ENCODE assay signal across 16 mouse cellular contexts in genomic region chr13:35795887-35796286, GRCm38 (mm10).
DNase-seq lines count a peak whose midpoint lies in the region; ATAC-seq and TF ChIP-seq lines count a peak whose summit lies in the region.
"Had no signal": no experiment of that assay in that cellular context is flagged by ENCODE, and none has a peak within 500 bp of the region (broad histone marks: within the 10 kb centered on the region; RNA-seq: fewer than 3 reads in every experiment).

No protein-coding gene starts in this region.

- ATAC-seq in heart, embryonic 14.5 days (ENCODE audit: insufficient number of reproducible peaks, insufficient read depth, low FRiP score, low read depth): no peak
- ATAC-seq in erythroblast, adult 5-6 weeks (replicated peaks; ENCODE audit: low FRiP score, poor library complexity, severe bottlenecking): peak; percentile 76
- ATAC-seq in liver, embryonic 16.5 days (ENCODE audit: low read depth): peak; percentile 88
- ATAC-seq: activated CD4-positive, CD25-positive, alpha-beta regulatory T cell, adult 4 months; midbrain, embryonic 15.5 days had no signal

- peaks cover 40 to 81% of the 10 kb centered on the region in 2 experiments for H3K4me1 ChIP-seq in heart, embryonic 14.5 days (ENCODE audit: control insufficient read depth in 2 of 2, insufficient read depth in 2 of 2, low read length in 2 of 2)
- H3K4me1 ChIP-seq in MEL (ENCODE audit: control insufficient read depth in 1 of 2, insufficient read depth in 2 of 2, low read length in 2 of 2): peaks cover 9 to 17% of the 10 kb centered on the region in 2 experiments
- H3K4me1 ChIP-seq in liver, embryonic 16.5 days (ENCODE audit: control insufficient read depth, low read depth, low read length): peaks cover 78% of the 10 kb centered on the region
- H3K4me1 ChIP-seq: midbrain, embryonic 15.5 days had no signal

- TF ChIP-seq RAD21 in MEL (IDR thresholded peaks at IDR 0.05; ENCODE audit: low read depth, low read length): no peak

- no peak overlapping the region; the same call in 1 of the 2 replicates for H3K9ac ChIP-seq in heart, embryonic 14.5 days (ENCODE audit: low read length)
- H3K9ac ChIP-seq in MEL (ENCODE audit: control insufficient read depth, low read depth, low read length, poor library complexity, severe bottlenecking): no peak overlapping the region
- peak overlapping the region; percentile 54 for H3K9ac ChIP-seq in liver, embryonic 16.5 days (ENCODE audit: low read depth, low read length)
- H3K9ac ChIP-seq: midbrain, embryonic 15.5 days had no signal

- no peak for TF ChIP-seq POLR2A in MEL (IDR thresholded peaks at IDR 0.05; ENCODE audit: control insufficient read depth in 1 of 2, insufficient read depth in 1 of 2, low read depth in 1 of 2, low read length in 2 of 2, poor library complexity in 1 of 2)

- intact Hi-C loops in heart, postnatal 10 days (cut with DNase I): no loop called here

- no peaks in the 10 kb centered on the region for H3K27me3 ChIP-seq in heart, embryonic 14.5 days (ENCODE audit: control insufficient read depth, insufficient read depth, low read length)
- H3K27me3 ChIP-seq in MEL (ENCODE audit: control insufficient read depth in 1 of 2, insufficient read depth in 2 of 2, low read length in 2 of 2): no peaks in the 10 kb centered on the region
- no peaks in the 10 kb centered on the region for H3K27me3 ChIP-seq in liver, embryonic 16.5 days (ENCODE audit: control insufficient read depth, insufficient read depth, low read depth, low read length)
- H3K27me3 ChIP-seq: midbrain, embryonic 15.5 days had no signal

- peak overlapping the region; percentile 87 to 90 for H3K27ac ChIP-seq in heart, embryonic 14.5 days (replicated peaks in 1 of 2; ENCODE audit: control insufficient read depth in 1 of 2, insufficient read depth in 1 of 2, low read depth in 2 of 2, low read length in 2 of 2)
- no peak overlapping the region for H3K27ac ChIP-seq in MEL (ENCODE audit: control insufficient read depth, low read depth, low read length)
- H3K27ac ChIP-seq in liver, embryonic 16.5 days (ENCODE audit: low read length): peak overlapping the region; percentile 93
- H3K27ac ChIP-seq: macrophage; midbrain, embryonic 15.5 days had no signal

- H3K9me3 ChIP-seq in heart, embryonic 14.5 days (ENCODE audit: control insufficient read depth, low read length): no peaks in the 10 kb centered on the region
- no peaks in the 10 kb centered on the region for H3K9me3 ChIP-seq in MEL (replicated peaks; ENCODE audit: insufficient read depth, low read length)
- no peaks in the 10 kb centered on the region for H3K9me3 ChIP-seq in liver, embryonic 16.5 days (replicated peaks; ENCODE audit: control insufficient read depth, low read length)
- H3K9me3 ChIP-seq: midbrain, embryonic 15.5 days had no signal

- H3K4me2 ChIP-seq in heart, embryonic 14.5 days (ENCODE audit: low read length): peak overlapping the region; percentile 59
- H3K4me2 ChIP-seq in liver, embryonic 16.5 days (ENCODE audit: low read depth, low read length): peak overlapping the region; percentile 72
- H3K4me2 ChIP-seq: midbrain, embryonic 15.5 days had no signal

- TF ChIP-seq CTCF in MEL (IDR thresholded peaks at IDR 0.05 in 2 of 3, conservative IDR thresholded peaks at IDR 0.05 in 1 of 3; ENCODE audit: control insufficient read depth in 1 of 3, insufficient read depth in 1 of 3, low read depth in 2 of 3, low read length in 3 of 3, poor library complexity in 1 of 3, severe bottlenecking in 1 of 3): no peak

- peaks cover 47% of the 10 kb centered on the region for H3K79me2 ChIP-seq in MEL (ENCODE audit: control insufficient read depth, insufficient read depth, low read length, poor library complexity)

- no peaks in the 10 kb centered on the region for H3K36me3 ChIP-seq in heart, embryonic 14.5 days (ENCODE audit: control insufficient read depth, insufficient read depth, low read length)
- H3K36me3 ChIP-seq in MEL (ENCODE audit: control insufficient read depth in 1 of 2, insufficient read depth in 2 of 2, low read length in 2 of 2): peaks cover 2 to 12% of the 10 kb centered on the region in 2 experiments; a peak in 3 of 4 replicates
- no peaks in the 10 kb centered on the region for H3K36me3 ChIP-seq in liver, embryonic 16.5 days (ENCODE audit: control insufficient read depth, insufficient read depth)
- H3K36me3 ChIP-seq: midbrain, embryonic 15.5 days had no signal

- 0% methylated on average over 2 of the region's 2 CpGs for WGBS in heart, embryonic 14.5 days
- WGBS in liver, embryonic 16.5 days (ENCODE audit: insufficient replicate concordance): 19% methylated on average over 2 of the region's 2 CpGs

- no peak for DNase-seq in heart, postnatal 10 days
- peak; percentile 50 for DNase-seq in MEL (ENCODE audit: low read depth, low spot score)
- DNase-seq in frontal cortex, adult 2 months (ENCODE audit: extremely low spot score in 1 of 2, low spot score in 1 of 2): no peak
- DNase-seq in gastrocnemius, postnatal 25 days: no peak
- DNase-seq: adrenal gland, postnatal 36 days; cerebellum, postnatal 25 days; kidney, adult 8-10 months; layer of hippocampus, postnatal 36 days; lung, adult 18-20 months; thymus, adult 18-20 months had no signal

- peak overlapping the region in 1 of 2 experiments; percentile 11; a peak in 1 of 4 replicates for H3K4me3 ChIP-seq in heart, embryonic 14.5 days (ENCODE audit: control insufficient read depth in 1 of 2, insufficient read depth in 1 of 2, low read depth in 1 of 2, low read length in 2 of 2)
- no peak overlapping the region for H3K4me3 ChIP-seq in MEL (ENCODE audit: control insufficient read depth in 1 of 2, insufficient read depth in 1 of 2, low read depth in 2 of 2, low read length in 2 of 2)
- H3K4me3 ChIP-seq in liver, embryonic 16.5 days (ENCODE audit: low read depth, low read length): peak overlapping the region; percentile 34
- H3K4me3 ChIP-seq: midbrain, embryonic 15.5 days had no signal

- no peak for TF ChIP-seq EP300 in MEL (IDR thresholded peaks at IDR 0.05; ENCODE audit: low read depth in 1 of 2, low read length in 2 of 2)

TF ChIP-seq in MEL, 35 proteins besides CTCF, POLR2A, EP300 and RAD21:
- TF ChIP-seq JUND (IDR thresholded peaks at IDR 0.05; ENCODE audit: low read depth, low read length) (peak; percentile 40; the same call in 1 of the 2 replicates), TCF12 (IDR thresholded peaks at IDR 0.05; ENCODE audit: low read depth, low read length) (no peak)
TF ChIP-seq in MEL: peak in this region for 1.
